Mouse (Mus musculus) hindbrain, embryonic 13.5 days (tissue): Measurements from ENCODE around the gene Ankib1. TPM values are rescaled to one million over a fixed set of nuclear protein-coding genes. Genes with fewer than 3 reads are reported as not detected.
"Not testable (repeated sequence)": the region's sequence is repeated elsewhere in the genome, so short reads cannot be mapped to it uniquely, and the experiment has no call there.

Experiments
- ATAC-seq: fragments of 200-750 bp; cut with Nextera tagmentation; 2 replicates; pipeline ENCODE4 v1.8.0; 2017; ENCODE audit warnings: moderate TSS enrichment; ENCODE audit not compliant: low FRiP score
- H3K27ac ChIP-seq: fragments of 300-500 bp; sonication (generic); 2 replicates; pipeline ENCODE4 v1.5.1; 2015; ENCODE audit warnings: inconsistent platforms, mild to moderate bottlenecking, moderate library complexity
- H3K27me3 ChIP-seq: fragments of 300-500 bp; sonication (generic); 2 replicates; pipeline ENCODE4 v1.6.1; 2015; ENCODE audit warnings: mild to moderate bottlenecking, inconsistent platforms
- H3K36me3 ChIP-seq: fragments of 300-500 bp; sonication (generic); 2 replicates; pipeline ENCODE4 v1.6.1; 2015; ENCODE audit warnings: mild to moderate bottlenecking, inconsistent platforms
- H3K4me1 ChIP-seq: fragments of 300-500 bp; sonication (generic); replicated peaks from 2 replicates; pipeline ENCODE4 v1.6.1; 2015; ENCODE audit warnings: inconsistent platforms
- H3K4me2 ChIP-seq: fragments of 300-500 bp; sonication (generic); 2 replicates; pipeline ENCODE4 v1.6.1; 2015; ENCODE audit warnings: inconsistent platforms, mild to moderate bottlenecking, moderate library complexity
- H3K4me3 ChIP-seq: fragments of 300-500 bp; sonication (generic); 2 replicates; pipeline ENCODE4 v1.5.1; 2015; ENCODE audit warnings: mild to moderate bottlenecking, inconsistent platforms
- H3K9ac ChIP-seq: fragments of 300-500 bp; sonication (generic); 2 replicates; pipeline ENCODE4 v1.6.1; 2015; ENCODE audit warnings: mild to moderate bottlenecking, inconsistent platforms
- H3K9me3 ChIP-seq: fragments of 300-500 bp; sonication (generic); 2 replicates; pipeline ENCODE4 v1.6.1; 2016; ENCODE audit warnings: inconsistent platforms
- WGBS: fragments of 180-500 bp; shearing (Covaris S2); methylation state at CpG from one replicate; pipeline ENCODE4 v1.1.7; 2015; 5-methylcytosine and 5-hydroxymethylcytosine counted together
- polyA plus RNA-seq: library from polyadenylated mRNA; unstranded; fragments of >200 nt; fragmentation: Nextera tagmentation; extraction: Ambion mirVana; gene quantifications from 2 replicates; pipeline ENCODE4 v1.2.1, GENCODE M21; 2015

Ankib1 gene
- polyA plus RNA-seq, 1 experiment from 2014 or later: 19.9 TPM

- H3K4me2 ChIP-seq, H3K9ac ChIP-seq, H3K36me3 ChIP-seq, H3K4me1 ChIP-seq, H3K27ac ChIP-seq, ATAC-seq, H3K27me3 ChIP-seq, H3K4me3 ChIP-seq, H3K9me3 ChIP-seq: not testable (repeated sequence)
- 93% methylated on average over 16 of the region's 25 CpGs for WGBS
These were observed 149.7 kb downstream of the Ankib1 start for GRCm38 (mm10) chr5:3652903-3653575.

GRCm38 (mm10) chr5:3651621-3652020, 151.1 kb downstream of the Ankib1 start:
- H3K4me1 ChIP-seq: peaks cover 2% of the 10 kb centered on the region

GRCm38 (mm10) chr5:3650881-3651280, 151.8 kb downstream of the Ankib1 start, which contains the start of gene Tmbim7:
TSS of gene Tmbim7 (plus strand) at chr5:3651181.
- WGBS: 79% methylated on average over 6 of the region's 6 CpGs
- H3K36me3 ChIP-seq: no peaks in the 10 kb centered on the region
- H3K9me3 ChIP-seq: no peaks in the 10 kb centered on the region
- no peaks in the 10 kb centered on the region for H3K27me3 ChIP-seq
- no peak within 1 kb of the TSS for H3K4me2 ChIP-seq
- peaks cover 7% of the 10 kb centered on the region for H3K4me1 ChIP-seq
- no peak for ATAC-seq
- no peak within 1 kb of the TSS for H3K4me3 ChIP-seq
- no peak within 1 kb of the TSS for H3K9ac ChIP-seq
- no peak within 1 kb of the TSS for H3K27ac ChIP-seq

More at GRCm38 (mm10) chr5:3651621-3652020, 151.1 kb downstream of the Ankib1 start:
- Histone ChIP-seq H3K36me3 (no peaks in the 10 kb centered on the region), H3K4me2 (no peak overlapping the region), H3K9ac (no peak overlapping the region), H3K27me3 (no peaks in the 10 kb centered on the region), H3K27ac (no peak overlapping the region), H3K4me3 (no peak overlapping the region), H3K9me3 (no peaks in the 10 kb centered on the region)
- 89% methylated on average over 5 of the region's 5 CpGs for WGBS
- ATAC-seq: no peak

GRCm38 (mm10) chr5:3648849-3649210, 153.9 kb downstream of the Ankib1 start:
- no peak overlapping the region for H3K4me2 ChIP-seq
- H3K4me3 ChIP-seq: no peak overlapping the region
- no peak overlapping the region for H3K9ac ChIP-seq
- peaks cover 8% of the 10 kb centered on the region for H3K36me3 ChIP-seq
- H3K4me1 ChIP-seq: peaks cover 16% of the 10 kb centered on the region
- ATAC-seq: no peak
- no peak overlapping the region for H3K27ac ChIP-seq
- 77% methylated on average over 4 of the region's 4 CpGs for WGBS
- H3K27me3 ChIP-seq: no peaks in the 10 kb centered on the region
- H3K9me3 ChIP-seq: no peaks in the 10 kb centered on the region

GRCm38 (mm10) chr5:3648206-3648848, 154.4 kb downstream of the Ankib1 start:
- Histone ChIP-seq H3K36me3 (peaks cover 11% of the 10 kb centered on the region), H3K4me2 (peak overlapping the region; percentile 61), H3K4me3 (no peak overlapping the region), H3K9ac (no peak overlapping the region), H3K4me1 (peaks cover 16% of the 10 kb centered on the region), H3K27ac (no peak overlapping the region), H3K27me3 (no peaks in the 10 kb centered on the region), H3K9me3 (no peaks in the 10 kb centered on the region)
- ATAC-seq: peak; percentile 38
- 57% methylated on average over 4 of the region's 4 CpGs for WGBS

- peak overlapping the region; percentile 88 for H3K9ac ChIP-seq
- H3K9me3 ChIP-seq: no peaks in the 10 kb centered on the region
- peak; percentile 96 for ATAC-seq
- peaks cover 15% of the 10 kb centered on the region for H3K36me3 ChIP-seq
- H3K4me1 ChIP-seq: peaks cover 16% of the 10 kb centered on the region
- peak overlapping the region; percentile 92 for H3K27ac ChIP-seq
- H3K4me3 ChIP-seq: peak overlapping the region; percentile 94
- WGBS: under 1% methylated on average over 17 of the region's 46 CpGs
- peak overlapping the region; percentile 61 for H3K4me2 ChIP-seq
- H3K27me3 ChIP-seq: no peaks in the 10 kb centered on the region
These were observed 155.0 kb downstream of the Ankib1 start for GRCm38 (mm10) chr5:3647708-3648121.

GRCm38 (mm10) chr5:3646991-3647707, 155.6 kb downstream of the Ankib1 start:
- Histone ChIP-seq H3K27ac (peak overlapping the region; percentile 92), H3K4me1 (peaks cover 16% of the 10 kb centered on the region), H3K9me3 (no peaks in the 10 kb centered on the region), H3K4me2 (peak overlapping the region; percentile 61), H3K27me3 (no peaks in the 10 kb centered on the region), H3K9ac (peak overlapping the region; percentile 88), H3K36me3 (peaks cover 18% of the 10 kb centered on the region), H3K4me3 (peak overlapping the region; percentile 94)
- peak; percentile 86 for ATAC-seq
- WGBS: under 1% methylated on average over 51 of the region's 60 CpGs

- Histone ChIP-seq H3K9me3 (no peaks in the 10 kb centered on the region), H3K36me3 (peaks cover 24% of the 10 kb centered on the region), H3K4me2 (peak overlapping the region; percentile 61), H3K4me1 (peaks cover 16% of the 10 kb centered on the region), H3K4me3 (peak overlapping the region; percentile 94), H3K9ac (peak overlapping the region; percentile 88), H3K27me3 (no peaks in the 10 kb centered on the region), H3K27ac (no peak overlapping the region)
- WGBS: 32% methylated on average over 6 of the region's 6 CpGs
- no peak for ATAC-seq
These were observed 156.2 kb downstream of the Ankib1 start for GRCm38 (mm10) chr5:3646539-3646938.

GRCm38 (mm10) chr5:3645326-3645725, 157.4 kb downstream of the Ankib1 start:
- Histone ChIP-seq H3K27ac (no peak overlapping the region), H3K9me3 (no peaks in the 10 kb centered on the region), H3K4me2 (no peak overlapping the region), H3K9ac (no peak overlapping the region), H3K4me1 (peaks cover 16% of the 10 kb centered on the region), H3K4me3 (no peak overlapping the region), H3K27me3 (no peaks in the 10 kb centered on the region), H3K36me3 (peaks cover 34% of the 10 kb centered on the region)
- WGBS: 85% methylated on average over 6 of the region's 6 CpGs
- no peak for ATAC-seq

DNA sequence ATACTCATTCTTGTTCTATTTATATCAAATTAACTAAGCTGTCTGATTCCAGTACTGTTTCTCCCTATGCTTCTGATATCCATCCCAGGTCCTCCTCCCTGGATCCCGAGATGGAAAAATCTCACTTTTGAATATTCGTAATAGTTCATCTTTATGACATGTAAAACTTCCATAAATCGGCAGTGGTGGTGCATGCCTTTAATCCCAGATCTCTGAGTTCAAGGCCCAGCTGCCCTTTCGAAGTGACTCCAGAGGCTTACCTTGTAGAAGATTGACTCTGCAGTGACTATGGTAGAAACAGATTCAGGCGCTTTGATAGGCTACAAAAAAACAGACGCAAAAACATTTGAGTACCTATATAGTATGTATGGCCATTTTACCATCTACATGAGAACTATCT, 158.1 kb downstream of the Ankib1 start:
- H3K27me3 ChIP-seq: no peaks in the 10 kb centered on the region
- H3K27ac ChIP-seq: no peak overlapping the region
- no peaks in the 10 kb centered on the region for H3K9me3 ChIP-seq
- H3K4me1 ChIP-seq: peaks cover 16% of the 10 kb centered on the region
- no peak for ATAC-seq
- no peak overlapping the region for H3K4me2 ChIP-seq
- WGBS: 96% methylated on average over 6 of the region's 6 CpGs
- H3K36me3 ChIP-seq: peaks cover 37% of the 10 kb centered on the region
- no peak overlapping the region for H3K4me3 ChIP-seq
- H3K9ac ChIP-seq: no peak overlapping the region
